Mouse (Mus musculus): ENCODE results near the gene Tprgl. TPM values are rescaled to one million over a fixed set of nuclear protein-coding genes. Genes with fewer than 3 reads are reported as not detected.

The Tprgl gene
- polyA plus RNA-seq, 1 experiment from 2014 or later, result 157 TPM

GRCm38 (mm10) chr4:154183566-154183965, 23.1 kb upstream of the Tprgl start:
- Histone ChIP-seq H3K4me3 (no peak overlapping the region), H3K27me3 (no peaks in the 10 kb centered on the region), H3K9ac (no peak overlapping the region), H3K36me3 (peaks cover 4% of the 10 kb centered on the region; the same call in 1 of the 2 replicates), H3K9me3 (no peaks in the 10 kb centered on the region), H3K27ac (no peak overlapping the region), H3K4me1 (peaks cover 6% of the 10 kb centered on the region; the same call in 1 of the 2 replicates), H3K4me2 (no peak overlapping the region)
- 65% methylated on average over 5 of the region's 5 CpGs for WGBS
- ATAC-seq (ENCODE audit: insufficient number of reproducible peaks, low FRiP score, low TSS enrichment, low read depth), result no peak

DNA sequence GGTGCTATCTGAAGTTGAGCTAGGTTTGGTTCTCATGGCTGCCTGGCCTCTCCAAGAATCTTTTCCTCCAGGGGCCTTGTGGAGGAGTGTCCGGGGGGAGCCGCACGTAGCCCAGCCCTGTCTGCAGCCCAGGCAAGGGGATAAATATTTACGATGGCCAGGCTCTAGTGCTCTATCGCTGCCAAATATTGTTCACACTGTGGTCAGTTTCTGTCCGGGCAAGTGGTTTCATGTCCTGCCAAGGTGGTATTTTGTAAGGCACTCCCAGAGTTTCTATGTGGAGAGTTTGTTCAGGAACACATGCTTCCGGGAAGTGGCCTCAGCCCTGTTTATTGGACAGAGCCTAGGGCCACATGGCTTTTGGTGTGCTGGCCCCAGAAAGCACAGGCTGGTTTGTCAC, 20.5 kb upstream of the Tprgl start:
- H3K27me3 ChIP-seq, result no peaks in the 10 kb centered on the region
- no peak overlapping the region for H3K27ac ChIP-seq
- peaks cover 4% of the 10 kb centered on the region; the same call in 1 of the 2 replicates for H3K36me3 ChIP-seq
- H3K4me3 ChIP-seq, result no peak overlapping the region
- peaks cover 21% of the 10 kb centered on the region; the same call in 1 of the 2 replicates for H3K4me1 ChIP-seq
- ATAC-seq (ENCODE audit: insufficient number of reproducible peaks, low FRiP score, low TSS enrichment, low read depth), result no peak
- no peak overlapping the region for H3K9ac ChIP-seq
- H3K4me2 ChIP-seq, result no peak overlapping the region
- H3K9me3 ChIP-seq, result no peaks in the 10 kb centered on the region
- WGBS, result 65% methylated on average over 7 of the region's 7 CpGs

- Histone ChIP-seq H3K27ac (no peak overlapping the region), H3K4me2 (no peak overlapping the region), H3K4me1 (peaks cover 41% of the 10 kb centered on the region), H3K9me3 (no peaks in the 10 kb centered on the region), H3K36me3 (no peaks in the 10 kb centered on the region), H3K27me3 (peaks cover 3% of the 10 kb centered on the region; the same call in 1 of the 2 replicates), H3K9ac (no peak overlapping the region), H3K4me3 (no peak overlapping the region)
- WGBS, result 55% methylated on average over 8 of the region's 8 CpGs
- ATAC-seq (ENCODE audit: insufficient number of reproducible peaks, low FRiP score, low TSS enrichment, low read depth), result no peak
Measured at GRCm38 (mm10) chr4:154177257-154177656, 16.8 kb upstream of the Tprgl start.

GRCm38 (mm10) chr4:154171931-154172604, 11.6 kb upstream of the Tprgl start:
- WGBS, result 26% methylated on average over 13 of the region's 13 CpGs
- Histone ChIP-seq H3K9me3 (no peaks in the 10 kb centered on the region), H3K36me3 (no peaks in the 10 kb centered on the region), H3K4me2 (peak overlapping the region; percentile 99), H3K4me3 (peak overlapping the region; percentile 64), H3K27me3 (peaks cover 34% of the 10 kb centered on the region), H3K4me1 (peaks cover 58% of the 10 kb centered on the region), H3K27ac (0 out of 2 replicates have a peak overlapping the region, but pooled peaks have one; percentile 67), H3K9ac (no peak overlapping the region; the same call in 1 of the 2 replicates)
- ATAC-seq (ENCODE audit: insufficient number of reproducible peaks, low FRiP score, low TSS enrichment, low read depth), result no peak

- peak overlapping the region; percentile 44 for H3K9ac ChIP-seq
- H3K4me3 ChIP-seq, result peak overlapping the region; percentile 64
- no peaks in the 10 kb centered on the region for H3K36me3 ChIP-seq
- peak overlapping the region; percentile 99 for H3K4me2 ChIP-seq
- peak overlapping the region; percentile 67 for H3K27ac ChIP-seq
- WGBS, result 1% methylated on average over 37 of the region's 37 CpGs
- H3K9me3 ChIP-seq, result no peaks in the 10 kb centered on the region
- H3K27me3 ChIP-seq, result peaks cover 34% of the 10 kb centered on the region
- no peak for ATAC-seq (ENCODE audit: insufficient number of reproducible peaks, low FRiP score, low TSS enrichment, low read depth)
- peaks cover 54% of the 10 kb centered on the region for H3K4me1 ChIP-seq
Measured at GRCm38 (mm10) chr4:154171151-154171930, 10.9 kb upstream of the Tprgl start.

DNA sequence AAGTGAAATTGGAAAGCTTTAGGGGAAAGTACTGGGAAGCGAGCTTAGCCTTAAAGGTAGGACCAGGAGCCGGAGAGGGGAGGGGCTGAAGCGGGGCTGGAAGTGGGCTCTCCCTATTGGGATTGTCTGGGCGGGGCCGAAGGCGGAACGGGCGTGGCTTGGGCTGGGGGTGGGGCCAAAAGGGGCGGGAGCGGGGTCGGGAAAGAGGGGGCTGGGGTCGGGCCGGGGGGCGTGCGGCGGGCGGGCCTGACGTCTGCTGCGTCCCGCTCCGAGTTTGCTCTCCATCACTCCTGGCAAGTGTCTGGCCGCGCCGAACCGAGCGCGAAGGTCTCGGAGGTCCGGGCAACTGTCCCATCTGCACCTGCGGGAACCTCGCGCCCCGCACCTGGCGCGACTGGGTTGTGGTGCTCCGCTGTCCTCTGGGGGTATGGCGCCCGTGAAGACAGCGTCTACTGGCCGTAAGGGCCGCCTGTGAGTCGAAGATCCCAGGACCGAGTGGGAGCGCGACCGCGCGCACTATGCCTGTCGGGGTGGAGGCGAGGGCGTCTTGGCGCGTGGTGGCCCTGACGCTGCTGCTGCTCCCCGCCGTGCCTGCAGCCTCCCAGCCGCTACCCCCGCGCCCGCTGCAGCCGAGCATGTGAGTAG, 10.2 kb upstream of the Tprgl start, which contains the start of gene Megf6:
Megf6 (plus strand) TSS at position 225 of the 645 bp plus-strand sequence.
- Histone ChIP-seq H3K27me3 (peaks cover 34% of the 10 kb centered on the region), H3K4me2 (peak within 1 kb of the TSS; percentile 99), H3K27ac (peak within 1 kb of the TSS; percentile 67), H3K9me3 (no peaks in the 10 kb centered on the region), H3K9ac (peak within 1 kb of the TSS; percentile 44), H3K4me3 (peak within 1 kb of the TSS; percentile 64), H3K4me1 (peaks cover 47% of the 10 kb centered on the region), H3K36me3 (no peaks in the 10 kb centered on the region)
- under 1% methylated on average over 53 of the region's 61 CpGs for WGBS
- peak; percentile 66 for ATAC-seq (ENCODE audit: insufficient number of reproducible peaks, low FRiP score, low TSS enrichment, low read depth)

DNA sequence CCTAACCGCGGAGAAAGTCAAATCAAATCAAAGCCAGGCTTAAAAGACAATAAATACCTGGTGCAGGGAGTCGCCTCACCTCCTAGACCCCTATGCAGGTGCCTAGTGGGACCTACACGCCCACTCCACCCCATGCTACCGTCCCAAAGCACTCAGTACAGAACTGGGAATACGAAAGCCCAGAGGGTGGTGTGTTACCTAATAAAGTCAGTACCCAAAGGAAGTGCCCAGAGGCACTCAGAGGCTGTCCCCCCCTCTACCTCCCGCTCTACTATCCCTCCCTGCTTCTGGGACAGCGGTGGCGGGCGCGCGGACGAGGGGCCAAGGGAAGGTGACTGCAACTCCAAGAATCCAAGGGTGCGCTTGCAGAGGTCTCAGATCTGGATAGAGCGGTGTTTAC, 9.6 kb upstream of the Tprgl start:
- H3K27me3 ChIP-seq, result peaks cover 34% of the 10 kb centered on the region
- peak; percentile 17; the same call in 1 of the 2 replicates for ATAC-seq (ENCODE audit: insufficient number of reproducible peaks, low FRiP score, low TSS enrichment, low read depth)
- peak overlapping the region; percentile 64 for H3K4me3 ChIP-seq
- H3K9me3 ChIP-seq, result no peaks in the 10 kb centered on the region
- H3K27ac ChIP-seq, result no peak overlapping the region
- H3K4me1 ChIP-seq, result peaks cover 44% of the 10 kb centered on the region
- H3K9ac ChIP-seq, result peak overlapping the region; percentile 29; the same call in 1 of the 2 replicates
- WGBS, result 3% methylated on average over 15 of the region's 15 CpGs
- H3K4me2 ChIP-seq, result peak overlapping the region; percentile 99
- H3K36me3 ChIP-seq, result no peaks in the 10 kb centered on the region

DNA sequence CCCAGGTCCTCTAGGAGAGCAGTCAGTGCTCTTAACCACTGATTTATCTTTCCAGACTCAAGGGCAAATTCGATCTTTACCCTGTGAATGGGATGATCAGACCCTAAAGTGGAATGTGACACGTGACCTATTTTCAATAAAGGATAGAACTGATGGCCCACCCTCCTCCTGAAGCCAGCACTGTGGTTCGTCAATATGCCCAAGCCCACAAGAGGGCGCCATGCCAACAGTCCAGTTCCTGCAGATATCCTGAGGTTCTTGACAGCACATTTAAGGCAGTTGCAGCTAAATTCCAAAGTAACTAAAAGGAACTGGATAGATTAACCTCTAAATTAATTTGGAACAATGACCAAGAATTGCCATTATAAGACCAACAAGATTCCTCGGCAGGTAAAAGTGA, 6.6 kb upstream of the Tprgl start:
- 30% methylated on average over 5 of the region's 5 CpGs for WGBS
- H3K36me3 ChIP-seq, result no peaks in the 10 kb centered on the region
- H3K4me2 ChIP-seq, result no peak overlapping the region
- no peaks in the 10 kb centered on the region for H3K9me3 ChIP-seq
- ATAC-seq (ENCODE audit: insufficient number of reproducible peaks, low FRiP score, low TSS enrichment, low read depth), result no peak
- H3K27ac ChIP-seq, result no peak overlapping the region
- H3K4me3 ChIP-seq, result no peak overlapping the region
- no peak overlapping the region for H3K9ac ChIP-seq
- H3K27me3 ChIP-seq, result peaks cover 29% of the 10 kb centered on the region
- H3K4me1 ChIP-seq, result peaks cover 31% of the 10 kb centered on the region

DNA sequence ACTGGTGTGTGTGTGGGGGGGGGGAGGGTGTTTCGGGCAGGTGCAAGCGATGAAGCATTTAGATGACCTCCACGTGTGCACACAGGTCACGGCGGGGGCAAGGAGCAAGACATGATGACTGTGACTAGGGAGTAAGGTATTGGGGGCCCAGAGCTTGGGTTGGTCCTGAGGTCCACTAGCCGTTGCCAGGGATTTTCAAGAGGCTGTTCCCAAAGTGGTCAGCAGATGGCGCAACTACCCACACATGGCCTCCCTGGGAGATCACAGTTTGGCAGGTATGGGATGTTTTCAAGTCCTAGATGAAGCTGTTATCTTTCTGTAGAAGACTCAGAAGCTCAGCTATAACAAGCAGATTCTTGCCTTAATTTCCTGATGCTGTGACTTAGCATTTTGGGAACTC, 2.8 kb upstream of the Tprgl start:
- Histone ChIP-seq H3K9ac (no peak overlapping the region), H3K36me3 (peaks cover 7% of the 10 kb centered on the region), H3K4me1 (peaks cover 23% of the 10 kb centered on the region), H3K27ac (no peak overlapping the region), H3K4me3 (no peak overlapping the region), H3K27me3 (no peaks in the 10 kb centered on the region), H3K4me2 (no peak overlapping the region), H3K9me3 (no peaks in the 10 kb centered on the region)
- 12% methylated on average over 7 of the region's 7 CpGs for WGBS
- ATAC-seq (ENCODE audit: insufficient number of reproducible peaks, low FRiP score, low TSS enrichment, low read depth), result no peak

DNA sequence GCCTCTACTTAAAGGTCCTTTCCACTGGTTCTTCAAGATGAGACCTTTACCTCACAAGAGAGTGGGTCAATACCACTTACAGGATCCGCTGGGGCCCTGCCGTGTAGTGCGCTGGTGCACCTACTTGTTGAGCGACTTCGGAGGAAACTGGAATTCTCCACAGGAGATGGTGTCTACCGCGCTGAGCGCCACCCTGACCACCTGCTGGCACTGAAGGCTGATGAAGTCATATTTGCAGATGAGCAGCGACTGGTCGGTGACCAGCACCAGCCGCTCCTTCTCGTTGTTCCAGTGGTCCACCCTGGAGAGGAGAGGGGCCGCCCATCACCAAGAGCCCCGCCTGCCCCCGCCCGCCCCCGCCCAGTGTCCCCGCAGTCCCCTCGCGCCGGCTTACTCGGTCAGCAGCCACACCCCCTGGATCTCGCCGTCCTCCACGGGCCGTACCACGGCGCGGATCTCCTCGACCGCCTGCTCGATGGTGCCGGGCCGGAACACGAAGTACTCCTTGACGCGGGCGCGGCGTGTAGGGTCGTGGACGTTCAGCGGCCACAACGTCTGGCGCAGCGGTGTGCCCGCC, 417 bp downstream of the Tprgl start:
- 2% methylated on average over 47 of the region's 47 CpGs for WGBS
- peak; percentile 38 for ATAC-seq (ENCODE audit: insufficient number of reproducible peaks, low FRiP score, low TSS enrichment, low read depth)

DNA sequence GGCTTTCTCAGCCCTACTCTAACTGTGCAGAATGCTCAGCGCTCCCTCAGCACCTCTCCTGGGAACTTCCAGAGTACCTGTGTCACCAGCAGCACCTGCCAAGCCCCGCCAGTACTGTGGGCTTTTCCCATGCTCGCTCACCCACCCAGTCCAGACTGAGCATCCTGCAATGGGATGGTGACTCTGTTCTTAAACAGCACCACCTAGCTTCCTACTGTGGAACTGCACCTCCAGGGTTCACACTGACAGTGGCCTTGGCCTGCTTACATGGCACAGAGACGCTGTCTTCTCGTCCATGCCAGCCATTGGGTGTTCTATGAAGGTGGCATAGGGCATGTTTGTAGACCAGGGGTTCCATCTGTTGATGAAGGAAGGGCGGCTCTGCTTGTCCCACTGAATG, 1.5 kb downstream of the Tprgl start:
- H3K9me3 ChIP-seq, result no peaks in the 10 kb centered on the region
- H3K9ac ChIP-seq, result no peak overlapping the region
- H3K4me1 ChIP-seq, result peaks cover 23% of the 10 kb centered on the region
- H3K36me3 ChIP-seq, result peaks cover 50% of the 10 kb centered on the region
- H3K4me2 ChIP-seq, result peak overlapping the region; percentile 83; the same call in 1 of the 2 replicates
- no peaks in the 10 kb centered on the region for H3K27me3 ChIP-seq
- 0 out of 2 replicates have a peak, but pooled peaks have one; percentile 7 for ATAC-seq (ENCODE audit: insufficient number of reproducible peaks, low FRiP score, low TSS enrichment, low read depth)
- H3K4me3 ChIP-seq, result 0 out of 2 replicates have a peak overlapping the region, but pooled peaks have one; percentile 96
- WGBS, result 17% methylated on average over 6 of the region's 6 CpGs
- no peak overlapping the region for H3K27ac ChIP-seq

More for the DNA sequence above, 417 bp downstream of the Tprgl start:
- H3K27me3 ChIP-seq, result no peaks in the 10 kb centered on the region
- H3K4me3 ChIP-seq, result peak overlapping the region; percentile 96
- peaks cover 40% of the 10 kb centered on the region for H3K36me3 ChIP-seq
- H3K4me2 ChIP-seq, result peak overlapping the region; percentile 83
- H3K4me1 ChIP-seq, result peaks cover 23% of the 10 kb centered on the region
- peak overlapping the region; percentile 79 for H3K27ac ChIP-seq
- H3K9ac ChIP-seq, result peak overlapping the region; percentile 66
- no peaks in the 10 kb centered on the region for H3K9me3 ChIP-seq

Measured in limb, embryonic 15.5 days (tissue).